ENCODE assay signal across 17 mouse cellular contexts in the genomic region with DNA sequence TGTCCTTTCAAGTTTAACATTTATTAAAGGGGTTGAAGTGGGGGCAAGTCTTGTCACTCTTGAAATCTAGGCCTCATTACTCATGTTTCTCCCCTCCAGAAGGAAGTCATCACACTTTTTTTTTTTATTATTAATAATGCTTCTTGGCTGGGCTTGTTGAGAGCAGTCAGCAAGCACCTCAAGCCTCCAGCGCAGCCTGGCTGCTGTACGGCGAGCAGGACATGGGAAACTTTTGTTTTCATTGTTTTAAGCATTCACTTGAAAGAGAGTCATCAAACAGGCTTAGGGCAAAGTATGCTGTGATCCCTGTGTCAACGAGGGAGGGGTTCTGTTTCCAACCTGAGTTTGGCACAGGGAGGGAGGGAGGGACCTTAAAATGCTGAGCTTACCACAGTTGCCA.
"Had no signal": no experiment of that assay in that cellular context is flagged by ENCODE, and none has a peak within 500 bp of the region (broad histone marks: within the 10 kb centered on the region; RNA-seq: fewer than 3 reads in every experiment).

No protein-coding gene starts in this region.

- ATAC-seq: intestine, postnatal 0 days had no signal

- H3K4me1 ChIP-seq: neural tube, embryonic 15.5 days had no signal

- H3K4me2 ChIP-seq: limb, embryonic 13.5 days; neural tube, embryonic 15.5 days had no signal

- H3K27me3 ChIP-seq: neural tube, embryonic 15.5 days had no signal

- DNase-seq: kidney, adult 8-10 months; kidney, postnatal 10 days; left cerebral cortex, postnatal 4 days; lung, adult 18-20 months; lung, postnatal 4 days; midbrain, embryonic 14.5 days; right cerebral cortex, adult 18-20 months; right cerebral cortex, postnatal 25 days; thymus, adult 18-20 months; thymus, postnatal 14 days had no signal

- H3K27ac ChIP-seq: layer of hippocampus, adult 2 months; limb, embryonic 13.5 days; liver, embryonic 14.5 days; midbrain, embryonic 10.5 days; neural tube, embryonic 15.5 days had no signal

- H3K4me3 ChIP-seq: layer of hippocampus, adult 2 months; limb, embryonic 13.5 days; midbrain, embryonic 10.5 days; myocyte; neural tube, embryonic 15.5 days had no signal

- H3K9ac ChIP-seq: limb, embryonic 13.5 days; liver, embryonic 14.5 days; neural tube, embryonic 15.5 days had no signal

- H3K36me3 ChIP-seq: limb, embryonic 13.5 days; midbrain, embryonic 10.5 days; neural tube, embryonic 15.5 days had no signal

- H3K9me3 ChIP-seq: limb, embryonic 13.5 days; midbrain, embryonic 10.5 days; neural tube, embryonic 15.5 days had no signal
